Comparison of ENCODE assay signal across 10 mouse cellular contexts in genomic region chr3:85117702-85118101, GRCm38 (mm10).
"Had no signal": no experiment of that assay in that cellular context is flagged by ENCODE, and none has a peak within 500 bp of the region (broad histone marks: within the 10 kb centered on the region; RNA-seq: fewer than 3 reads in every experiment).

No protein-coding gene starts in this region.

- DNase-seq: lung, adult 18-20 months; lung, embryonic 14.5 days; lung, postnatal 10 days; lung, postnatal 4 days; right cerebral cortex, postnatal 14 days; thymus, adult 2 months; thymus, postnatal 25 days; thymus, postnatal 4 days had no signal

- ATAC-seq: midbrain, embryonic 13.5 days; midbrain, embryonic 15.5 days had no signal
